Mouse (Mus musculus) olfactory bulb, adult 2 months (tissue): ENCODE results near the gene Auh.

ENCODE experiments used
- CTCF ChIP-seq: fragments of 200-500 bp; IDR thresholded peaks from 2 replicates; pipeline ENCODE4 v1.5.1; 2012; ENCODE audit warnings: low read depth, mild to moderate bottlenecking, low read length, moderate library complexity; ENCODE audit not compliant: insufficient read depth
- POLR2A ChIP-seq: fragments of 200-500 bp; IDR thresholded peaks from 2 replicates; pipeline ENCODE4 v1.6.1; 2012; ENCODE audit warnings: mild to moderate bottlenecking, low read depth, low read length, moderate library complexity; ENCODE audit not compliant: insufficient read depth

GRCm38 (mm10) chr13:52833220-52833619 lies 96.3 kb downstream of the Auh start:
- no peak for TF ChIP-seq CTCF
- TF ChIP-seq POLR2A: no peak
